Mouse (Mus musculus) heart, embryonic 16.5 days (tissue): ENCODE measurements around the gene Gid8. TPM values are rescaled to one million over a fixed set of nuclear protein-coding genes. Genes with fewer than 3 reads are reported as not detected.

Experiments used
- ATAC-seq: fragments of 200-750 bp; cut with Nextera tagmentation; replicated peaks from 2 replicates; pipeline ENCODE4 v1.8.0; 2017; ENCODE audit warnings: moderate number of reproducible peaks; ENCODE audit not compliant: insufficient read depth, low FRiP score; ENCODE audit errors: extremely low read depth
- H3K27ac ChIP-seq: fragments of 300-500 bp; sonication (generic); 2 replicates; pipeline ENCODE4 v1.5.1; 2014; ENCODE audit warnings: mild to moderate bottlenecking, low read length, control low read depth, moderate library complexity
- H3K27me3 ChIP-seq: fragments of 300-500 bp; sonication (generic); 2 replicates; pipeline ENCODE4 v1.6.1; 2014; ENCODE audit warnings: low read length, mixed read lengths; ENCODE audit not compliant: control insufficient read depth, insufficient read depth
- H3K36me3 ChIP-seq: fragments of 300-500 bp; sonication (generic); 2 replicates; pipeline ENCODE4 v1.6.1; 2014; ENCODE audit not compliant: control insufficient read depth, insufficient read depth
- H3K4me1 ChIP-seq: fragments of 300-500 bp; sonication (generic); 2 replicates; pipeline ENCODE4 v1.6.1; 2014; ENCODE audit warnings: low read length, mixed read lengths; ENCODE audit not compliant: control insufficient read depth, insufficient read depth
- H3K4me2 ChIP-seq: fragments of 300-500 bp; sonication (generic); 2 replicates; pipeline ENCODE4 v1.6.1; 2014; ENCODE audit warnings: low read depth, mild to moderate bottlenecking, control low read depth, low read length
- H3K4me3 ChIP-seq: fragments of 300-500 bp; sonication (generic); 2 replicates; pipeline ENCODE4 v1.5.1; 2014; ENCODE audit warnings: mild to moderate bottlenecking, control low read depth, low read length
- H3K9ac ChIP-seq: fragments of 300-500 bp; sonication (generic); 2 replicates; pipeline ENCODE4 v1.6.1; 2014; ENCODE audit warnings: low read length, control low read depth
- H3K9me3 ChIP-seq: fragments of 300-500 bp; sonication (generic); replicated peaks from 2 replicates; pipeline ENCODE4 v1.6.1; 2016; ENCODE audit warnings: low read length; ENCODE audit not compliant: control insufficient read depth
- WGBS: fragments of 180-500 bp; shearing (Covaris S2); extraction: QIAGEN DNeasy Blood & Tissue Kit; methylation state at CpG from one replicate; pipeline ENCODE4 v1.1.7; 2014; 5-methylcytosine and 5-hydroxymethylcytosine counted together
- polyA plus RNA-seq: library from polyadenylated mRNA; unstranded; fragments of >200 nt; fragmentation: Nextera tagmentation; extraction: Ambion mirVana; gene quantifications from 2 replicates; pipeline ENCODE4 v1.2.1, GENCODE M21; 2015

Gid8 gene
- polyA plus RNA-seq, 1 experiment from 2014 or later: 49.4 TPM

DNA sequence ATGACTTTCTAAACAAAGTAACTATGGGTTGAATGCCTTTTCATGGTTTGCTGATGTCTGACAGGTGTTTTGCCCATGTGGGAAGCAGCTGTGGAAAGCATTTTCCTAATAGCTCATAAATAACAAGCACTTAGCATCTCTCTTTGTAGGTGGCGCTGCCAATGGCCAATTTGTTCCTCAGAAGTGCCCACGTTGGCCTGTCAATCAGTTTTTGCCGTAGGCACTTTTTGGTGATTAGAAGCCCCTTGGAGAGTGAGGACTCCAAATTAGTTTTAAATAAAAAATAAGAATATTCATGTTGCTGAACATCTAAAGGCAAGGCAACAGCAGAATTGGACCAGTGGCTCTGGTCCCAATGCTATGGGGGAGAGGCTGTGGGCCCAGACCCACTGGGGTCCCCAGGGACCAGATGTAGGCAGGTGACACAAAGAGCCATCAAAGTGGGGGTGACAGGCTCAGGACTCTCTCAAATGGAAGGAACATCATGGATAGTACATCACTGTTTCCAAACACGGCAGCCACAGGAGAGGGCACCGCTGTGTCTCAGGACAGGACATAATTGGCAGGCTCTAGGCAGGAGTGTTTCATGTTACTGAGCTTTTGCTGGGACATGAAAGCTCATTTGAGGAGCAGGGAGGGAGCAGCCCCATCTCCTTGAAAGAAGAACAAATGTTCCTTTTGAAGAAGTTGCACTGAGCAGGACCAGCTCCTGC is 45.2 kb downstream of the Gid8 start:
- 74% methylated on average over 5 of the region's 5 CpGs for WGBS
- Histone ChIP-seq H3K27me3 (peaks cover 6% of the 10 kb centered on the region; the same call in 1 of the 2 replicates), H3K9me3 (no peaks in the 10 kb centered on the region), H3K27ac (no peak overlapping the region), H3K4me3 (no peak overlapping the region), H3K9ac (no peak overlapping the region), H3K4me1 (no peaks in the 10 kb centered on the region), H3K4me2 (no peak overlapping the region), H3K36me3 (no peaks in the 10 kb centered on the region)
- ATAC-seq: no peak

DNA sequence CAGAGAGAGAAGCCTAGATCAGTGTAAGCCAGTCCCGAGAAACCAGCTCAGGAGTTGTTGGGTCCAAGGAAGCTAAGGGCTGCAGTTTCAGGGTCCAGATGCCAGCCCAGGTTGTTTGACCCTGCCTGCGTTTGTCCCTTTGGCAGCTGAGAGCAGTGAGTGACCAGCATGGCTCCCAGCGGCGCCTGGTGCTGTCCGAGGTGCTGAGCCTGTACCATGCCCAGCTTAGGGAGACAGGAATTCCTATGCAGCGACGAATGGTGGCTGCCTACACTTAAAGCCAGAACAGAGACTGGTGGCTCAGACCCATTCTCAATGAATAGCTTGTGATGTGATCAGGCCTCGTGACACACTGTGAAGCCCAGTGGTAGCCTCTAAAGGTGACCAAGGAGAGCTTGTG is 46.0 kb downstream of the Gid8 start:
- no peak overlapping the region for H3K4me3 ChIP-seq
- H3K9me3 ChIP-seq: no peaks in the 10 kb centered on the region
- no peak for ATAC-seq
- H3K9ac ChIP-seq: no peak overlapping the region
- H3K4me2 ChIP-seq: no peak overlapping the region
- no peak overlapping the region for H3K27ac ChIP-seq
- WGBS: 1% methylated on average over 8 of the region's 8 CpGs
- no peaks in the 10 kb centered on the region for H3K36me3 ChIP-seq
- no peaks in the 10 kb centered on the region for H3K4me1 ChIP-seq
- peaks cover 6% of the 10 kb centered on the region; the same call in 1 of the 2 replicates for H3K27me3 ChIP-seq

DNA sequence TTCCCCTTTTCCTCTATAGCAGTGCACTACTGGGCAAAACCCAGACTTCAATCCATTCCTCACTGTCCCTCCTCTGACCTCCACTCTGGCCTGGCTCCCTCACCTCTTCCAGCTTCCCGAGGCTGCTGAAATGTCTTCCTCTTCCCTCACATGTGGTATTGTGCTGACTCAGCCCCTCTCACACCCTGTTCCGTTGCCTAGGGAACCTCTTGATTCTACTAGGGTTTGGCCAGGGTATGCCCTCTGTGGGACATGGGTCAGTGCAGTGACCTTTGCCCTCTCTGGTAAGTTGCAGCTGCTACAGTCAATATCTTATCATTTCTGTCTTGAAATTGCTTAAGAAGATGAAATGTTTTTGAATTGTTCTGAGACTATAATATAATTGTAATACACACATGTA is 46.9 kb downstream of the Gid8 start:
- Histone ChIP-seq H3K27me3 (peaks cover 11% of the 10 kb centered on the region; the same call in 1 of the 2 replicates), H3K36me3 (no peaks in the 10 kb centered on the region), H3K4me3 (no peak overlapping the region), H3K27ac (no peak overlapping the region), H3K9ac (no peak overlapping the region), H3K4me1 (no peaks in the 10 kb centered on the region), H3K9me3 (no peaks in the 10 kb centered on the region), H3K4me2 (no peak overlapping the region)
- no peak for ATAC-seq
- WGBS: 33% methylated on average over 2 of the region's 2 CpGs

DNA sequence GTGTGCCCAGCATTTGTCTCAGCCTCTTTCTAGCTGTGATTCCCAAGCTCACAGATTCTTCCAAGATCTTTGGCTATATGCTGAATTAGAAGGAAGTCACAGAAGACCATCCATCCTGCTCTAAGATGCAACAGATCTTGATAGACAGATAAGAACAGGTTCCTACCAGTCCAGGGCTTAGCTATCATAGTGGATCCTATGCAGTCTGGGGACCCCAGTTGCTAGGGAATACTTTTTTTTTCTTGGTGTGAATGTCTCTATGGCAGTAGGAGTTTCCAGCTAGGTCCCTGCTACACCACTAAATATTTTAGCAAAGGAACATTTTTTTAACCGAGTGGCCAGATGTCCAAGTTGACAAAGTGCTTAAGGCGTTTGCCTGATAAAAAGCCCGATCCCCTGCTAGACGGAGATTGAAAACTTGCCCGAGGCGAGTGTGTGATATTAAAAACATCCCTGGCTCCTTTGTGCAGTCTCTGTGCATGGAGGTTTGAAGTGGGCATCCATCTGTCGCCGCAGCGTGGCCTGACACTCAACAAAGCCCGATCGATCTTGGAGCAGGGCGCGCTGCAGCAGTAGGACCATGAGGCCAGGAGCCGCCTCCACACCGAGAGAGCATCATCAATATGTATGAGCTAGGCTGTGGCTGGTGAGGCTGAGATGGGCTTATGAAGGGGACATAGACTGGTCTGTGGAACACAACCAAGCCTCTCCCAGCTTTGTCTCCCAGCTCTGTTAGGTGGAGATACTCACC is 48.8 kb downstream of the Gid8 start:
- Histone ChIP-seq H3K36me3 (no peaks in the 10 kb centered on the region), H3K4me1 (no peaks in the 10 kb centered on the region), H3K9me3 (no peaks in the 10 kb centered on the region), H3K9ac (no peak overlapping the region), H3K27me3 (peaks cover 11% of the 10 kb centered on the region; the same call in 1 of the 2 replicates), H3K4me3 (no peak overlapping the region), H3K27ac (no peak overlapping the region), H3K4me2 (no peak overlapping the region)
- WGBS: 49% methylated on average over 15 of the region's 15 CpGs
- ATAC-seq: no peak

DNA sequence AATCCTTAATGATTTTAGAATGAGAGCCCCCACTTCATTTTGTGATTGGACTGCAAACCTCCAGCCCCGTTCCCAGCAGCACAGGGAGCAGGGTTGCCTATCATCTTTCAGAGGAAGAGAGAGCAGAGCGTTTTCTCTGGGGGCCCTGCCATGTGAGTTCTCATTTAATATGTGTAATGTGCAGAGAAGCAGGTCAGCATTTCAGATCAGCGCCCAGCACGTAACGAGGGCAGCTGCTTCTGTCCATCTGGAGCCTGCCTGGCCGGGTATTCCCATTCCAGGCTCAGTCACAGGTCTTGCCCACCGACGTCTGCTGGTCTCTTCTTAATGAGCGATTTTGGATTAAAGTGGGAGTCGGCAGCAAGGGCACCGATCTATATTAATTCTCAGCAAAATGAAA is 55.1 kb downstream of the Gid8 start:
- H3K4me1 ChIP-seq: no peaks in the 10 kb centered on the region
- no peak for ATAC-seq
- H3K9ac ChIP-seq: no peak overlapping the region
- 81% methylated on average over 11 of the region's 11 CpGs for WGBS
- H3K4me2 ChIP-seq: no peak overlapping the region
- 0 out of 2 replicates have a peak, but pooled peaks cover 5% of the 10 kb centered on the region for H3K27me3 ChIP-seq
- no peaks in the 10 kb centered on the region for H3K36me3 ChIP-seq
- no peak overlapping the region for H3K27ac ChIP-seq
- H3K9me3 ChIP-seq: no peaks in the 10 kb centered on the region
- H3K4me3 ChIP-seq: no peak overlapping the region

DNA sequence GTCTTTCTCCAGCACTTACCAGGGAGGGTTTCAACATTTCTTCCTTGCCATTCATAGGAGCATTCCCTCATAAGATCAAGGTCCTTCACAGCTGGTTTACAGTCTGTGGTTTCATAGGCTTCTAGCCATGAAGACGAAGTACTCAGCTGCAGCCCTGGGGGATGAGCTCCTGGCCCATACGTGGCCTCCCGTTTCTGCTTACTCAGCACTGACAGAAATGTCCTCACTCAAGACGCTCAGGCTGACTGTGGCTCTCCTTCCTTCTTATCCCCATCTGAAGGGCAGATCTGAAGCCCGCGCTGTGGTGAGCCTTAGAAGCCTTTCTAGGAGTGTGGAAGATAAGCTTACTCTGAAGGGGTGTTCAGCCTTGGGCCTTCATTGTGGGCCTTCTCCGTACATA is 55.8 kb downstream of the Gid8 start:
- H3K9me3 ChIP-seq: no peaks in the 10 kb centered on the region
- no peaks in the 10 kb centered on the region for H3K36me3 ChIP-seq
- 57% methylated on average over 7 of the region's 7 CpGs for WGBS
- no peaks in the 10 kb centered on the region for H3K4me1 ChIP-seq
- no peak for ATAC-seq
- no peak overlapping the region for H3K27ac ChIP-seq
- no peak overlapping the region for H3K4me2 ChIP-seq
- 0 out of 2 replicates have a peak, but pooled peaks cover 5% of the 10 kb centered on the region for H3K27me3 ChIP-seq
- H3K9ac ChIP-seq: no peak overlapping the region
- no peak overlapping the region for H3K4me3 ChIP-seq

Other genes with a start within 250 kb of the Gid8 start
- gene Ntsr1, start 210.1 kb upstream of the Gid8 start, polyA plus RNA-seq: 1.9 and 2.0 TPM in 2 replicates
- gene Mrgbp, start 128.8 kb upstream of the Gid8 start, polyA plus RNA-seq: 25.4 and 29.1 TPM in 2 replicates
- 47.3 and 53.0 TPM in 2 replicates for gene Ogfr, start 120.9 kb upstream of the Gid8 start, polyA plus RNA-seq
- 11.7 and 13.1 TPM in 2 replicates for gene Col9a3, start 112.3 kb upstream of the Gid8 start, polyA plus RNA-seq
- not detected in 2 replicates for gene Tcfl5, start 67.4 kb upstream of the Gid8 start, polyA plus RNA-seq
- gene Dido1, start 118 bp upstream of the Gid8 start, polyA plus RNA-seq: 15.8 and 17.0 TPM in 2 replicates
- gene Slc17a9, start 15.1 kb downstream of the Gid8 start, polyA plus RNA-seq: 1.4 and 1.7 TPM in 2 replicates
- gene Bhlhe23, start 66.8 kb downstream of the Gid8 start, polyA plus RNA-seq: not detected in 2 replicates
- 17.5 and 33.9 TPM in 2 replicates for gene Ythdf1, start 210.8 kb downstream of the Gid8 start, polyA plus RNA-seq
- gene Birc7, start 218.9 kb downstream of the Gid8 start, polyA plus RNA-seq: 0.09 and 0.27 TPM in 2 replicates
- gene Nkain4, start 244.6 kb downstream of the Gid8 start, polyA plus RNA-seq: 41.0 TPM in 2 replicates